Mouse (Mus musculus) hindbrain, embryonic 12.5 days (tissue): ENCODE data around the gene Cdh26. TPM values are rescaled to one million over a fixed set of nuclear protein-coding genes. Genes with fewer than 3 reads are reported as not detected.

Experiments
- ATAC-seq: fragments of 200-750 bp; cut with Nextera tagmentation; 2 replicates; pipeline ENCODE4 v1.8.0; 2017; ENCODE audit warnings: moderate TSS enrichment; ENCODE audit not compliant: low FRiP score
- H3K27ac ChIP-seq: fragments of 300-500 bp; sonication (generic); 2 replicates; pipeline ENCODE4 v1.5.1; 2016; ENCODE audit warnings: mild to moderate bottlenecking
- H3K27me3 ChIP-seq: fragments of 300-500 bp; sonication (generic); 2 replicates; pipeline ENCODE4 v1.6.1; 2016; ENCODE audit warnings: mild to moderate bottlenecking
- H3K36me3 ChIP-seq: fragments of 300-500 bp; sonication (generic); 2 replicates; pipeline ENCODE4 v1.6.1; 2016; ENCODE audit warnings: mild to moderate bottlenecking
- H3K4me1 ChIP-seq: fragments of 300-500 bp; sonication (generic); 2 replicates; pipeline ENCODE4 v1.6.1; 2016
- H3K4me2 ChIP-seq: fragments of 300-500 bp; sonication (generic); replicated peaks from 2 replicates; pipeline ENCODE4 v1.6.1; 2016; ENCODE audit warnings: mild to moderate bottlenecking
- H3K4me3 ChIP-seq: fragments of 300-500 bp; sonication (generic); 2 replicates; pipeline ENCODE4 v1.5.1; 2016; ENCODE audit warnings: mild to moderate bottlenecking
- H3K9ac ChIP-seq: fragments of 300-500 bp; sonication (generic); 2 replicates; pipeline ENCODE4 v1.6.1; 2016; ENCODE audit warnings: mild to moderate bottlenecking, moderate library complexity
- H3K9me3 ChIP-seq: fragments of 300-500 bp; sonication (generic); replicated peaks from 2 replicates; pipeline ENCODE4 v1.6.1; 2016; ENCODE audit warnings: mild to moderate bottlenecking
- WGBS: fragments of 180-500 bp; shearing (Covaris S2); methylation state at CpG from one replicate; pipeline ENCODE4 v1.1.7; 2016; 5-methylcytosine and 5-hydroxymethylcytosine counted together
- polyA plus RNA-seq: library from polyadenylated mRNA; unstranded; fragments of >200 nt; fragmentation: Nextera tagmentation; extraction: Ambion mirVana; gene quantifications from 2 replicates; pipeline ENCODE4 v1.2.1, GENCODE M21; 2016

Cdh26 gene
- polyA plus RNA-seq, 1 experiment from 2014 or later = 0.06 TPM

DNA sequence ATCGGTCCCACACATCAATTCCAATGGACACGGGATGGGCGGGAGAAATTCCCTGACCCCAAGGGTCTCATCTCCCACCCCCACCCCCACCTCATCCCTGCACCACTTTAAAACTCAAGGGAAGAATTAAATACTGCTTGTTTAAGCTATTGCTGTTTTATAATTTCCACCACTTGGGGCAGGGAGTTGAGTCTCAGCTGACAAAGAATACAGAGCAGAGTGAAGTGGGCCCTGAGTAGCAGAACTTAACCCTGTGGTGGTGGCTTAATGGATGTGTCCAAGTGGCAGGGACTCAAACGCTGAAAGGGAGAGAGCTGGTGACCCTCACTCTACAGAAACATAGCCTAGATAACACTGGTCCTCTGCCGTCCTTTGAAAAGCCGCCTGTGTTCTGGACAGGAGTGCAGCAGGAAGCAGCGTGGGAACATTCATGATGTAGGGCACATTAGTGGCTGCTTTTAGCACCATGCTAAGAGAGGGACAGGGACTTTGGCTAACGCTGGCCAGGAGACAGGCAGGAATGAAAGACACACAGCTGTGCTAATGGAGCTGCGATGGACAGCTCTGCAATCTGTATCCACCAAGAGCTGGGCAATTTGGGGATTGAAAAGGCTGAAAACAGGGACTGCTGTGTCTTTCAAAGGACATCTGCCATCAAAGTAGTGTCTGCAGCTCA is 60.1 kb downstream of the Cdh26 start:
- no peaks in the 10 kb centered on the region for H3K27me3 ChIP-seq
- peaks cover 5% of the 10 kb centered on the region for H3K4me1 ChIP-seq
- no peak for ATAC-seq
- no peak overlapping the region for H3K27ac ChIP-seq
- WGBS = 58% methylated on average over 9 of the region's 9 CpGs
- H3K9ac ChIP-seq = no peak overlapping the region
- no peaks in the 10 kb centered on the region for H3K36me3 ChIP-seq
- H3K4me3 ChIP-seq = no peak overlapping the region
- no peak overlapping the region for H3K4me2 ChIP-seq
- H3K9me3 ChIP-seq = no peaks in the 10 kb centered on the region

DNA sequence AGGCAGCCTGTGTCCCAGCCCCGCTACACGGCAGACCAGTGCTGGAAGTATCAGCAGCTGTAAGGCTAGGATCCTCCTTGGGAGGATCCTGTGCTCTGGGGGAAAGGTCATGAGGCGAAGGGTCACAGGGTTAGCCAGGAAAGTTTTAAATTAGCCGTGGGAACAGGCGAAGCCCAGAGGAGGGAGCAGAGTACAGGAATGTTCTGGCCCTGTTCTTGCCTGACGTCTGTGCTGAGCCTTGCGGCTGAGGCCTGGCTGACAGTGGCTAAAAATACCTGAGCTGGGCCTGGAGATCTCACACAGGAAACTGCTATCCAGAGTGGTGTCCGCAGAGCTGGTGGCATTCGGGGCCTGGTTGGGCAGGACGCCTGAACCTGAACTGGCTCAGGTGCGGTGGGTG is 63.7 kb downstream of the Cdh26 start:
- H3K27me3 ChIP-seq = no peaks in the 10 kb centered on the region
- no peak overlapping the region for H3K4me2 ChIP-seq
- no peak overlapping the region for H3K27ac ChIP-seq
- 61% methylated on average over 11 of the region's 11 CpGs for WGBS
- no peak overlapping the region for H3K4me3 ChIP-seq
- H3K9me3 ChIP-seq = no peaks in the 10 kb centered on the region
- no peak for ATAC-seq
- H3K9ac ChIP-seq = no peak overlapping the region
- H3K36me3 ChIP-seq = no peaks in the 10 kb centered on the region
- peaks cover 5% of the 10 kb centered on the region for H3K4me1 ChIP-seq

DNA sequence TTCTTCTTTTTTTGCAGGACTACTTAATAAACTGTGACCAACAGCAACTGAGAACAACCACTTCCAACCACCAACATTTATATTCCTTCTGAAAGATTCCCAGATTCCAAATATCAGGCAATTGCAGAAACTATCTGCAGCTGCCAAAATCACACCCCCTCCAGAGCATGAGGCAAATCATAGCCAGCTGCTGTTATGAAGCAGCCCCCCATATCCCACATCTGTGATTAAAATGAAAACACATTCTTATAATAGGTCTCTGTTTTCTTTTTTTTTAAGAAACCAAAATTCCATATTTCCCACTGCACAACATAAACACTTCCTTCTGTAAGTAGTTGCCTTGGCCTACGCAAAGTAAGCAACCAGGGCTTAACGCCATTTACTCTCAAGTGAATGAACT is 65.5 kb downstream of the Cdh26 start:
- Histone ChIP-seq H3K36me3 (no peaks in the 10 kb centered on the region), H3K4me3 (no peak overlapping the region), H3K4me1 (peaks cover under 1% of the 10 kb centered on the region), H3K27me3 (no peaks in the 10 kb centered on the region), H3K27ac (no peak overlapping the region), H3K4me2 (no peak overlapping the region), H3K9ac (no peak overlapping the region), H3K9me3 (peaks cover 6% of the 10 kb centered on the region; the same call in 1 of the 2 replicates)
- no peak for ATAC-seq
- WGBS = 89% methylated on average over 2 of the region's 2 CpGs

DNA sequence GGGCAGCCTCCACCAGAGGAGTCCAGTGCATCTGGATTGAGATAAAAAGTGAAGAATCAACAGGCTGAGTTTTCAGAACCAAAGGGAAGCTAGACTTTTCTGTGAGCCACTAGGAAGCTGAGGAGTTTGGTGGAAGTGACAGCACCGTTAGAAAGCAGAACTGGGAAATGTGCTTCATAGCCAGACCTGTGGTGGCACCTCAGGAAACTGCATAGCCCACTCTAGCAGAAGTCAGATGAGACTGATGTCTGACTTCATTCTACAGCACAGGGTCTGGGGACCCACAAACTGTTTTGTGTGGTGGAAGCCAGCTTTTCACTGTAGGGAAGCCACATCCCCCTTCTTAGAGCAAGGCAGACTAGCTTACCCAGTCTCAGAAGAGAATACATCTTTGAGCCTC is 67.6 kb downstream of the Cdh26 start:
- Histone ChIP-seq H3K4me2 (no peak overlapping the region), H3K9me3 (peaks cover 6% of the 10 kb centered on the region; the same call in 1 of the 2 replicates), H3K9ac (no peak overlapping the region), H3K4me3 (no peak overlapping the region), H3K27me3 (no peaks in the 10 kb centered on the region), H3K27ac (no peak overlapping the region), H3K4me1 (no peaks in the 10 kb centered on the region; the same call in 1 of the 2 replicates), H3K36me3 (no peaks in the 10 kb centered on the region)
- WGBS = 75% methylated on average over 1 of the region's 1 CpGs
- no peak for ATAC-seq

DNA sequence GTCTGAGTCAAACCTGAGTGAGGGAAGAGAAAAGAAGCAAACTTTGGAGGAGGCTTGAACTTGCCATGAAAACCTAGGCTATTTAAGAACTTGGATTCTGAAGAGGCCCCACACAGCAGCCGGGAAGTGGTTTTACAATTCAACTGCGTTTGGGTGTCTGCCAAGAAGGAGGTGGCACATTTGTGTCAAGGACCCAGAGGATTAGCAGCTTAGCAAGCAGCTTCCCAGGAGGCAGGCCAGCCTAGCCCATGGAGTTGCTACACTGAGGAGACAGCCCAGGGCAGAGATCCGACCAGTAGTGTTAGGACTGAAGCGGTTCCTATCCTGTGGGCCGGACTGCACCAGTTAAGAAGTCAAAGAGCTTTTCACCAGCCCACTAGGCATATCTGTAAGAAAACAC is 68.1 kb downstream of the Cdh26 start:
- no peak overlapping the region for H3K4me2 ChIP-seq
- H3K27me3 ChIP-seq = no peaks in the 10 kb centered on the region
- no peak overlapping the region for H3K4me3 ChIP-seq
- H3K9me3 ChIP-seq = peaks cover 6% of the 10 kb centered on the region; the same call in 1 of the 2 replicates
- no peaks in the 10 kb centered on the region for H3K36me3 ChIP-seq
- no peak overlapping the region for H3K9ac ChIP-seq
- no peaks in the 10 kb centered on the region; the same call in 1 of the 2 replicates for H3K4me1 ChIP-seq
- WGBS = 59% methylated on average over 5 of the region's 5 CpGs
- ATAC-seq = no peak
- H3K27ac ChIP-seq = no peak overlapping the region

DNA sequence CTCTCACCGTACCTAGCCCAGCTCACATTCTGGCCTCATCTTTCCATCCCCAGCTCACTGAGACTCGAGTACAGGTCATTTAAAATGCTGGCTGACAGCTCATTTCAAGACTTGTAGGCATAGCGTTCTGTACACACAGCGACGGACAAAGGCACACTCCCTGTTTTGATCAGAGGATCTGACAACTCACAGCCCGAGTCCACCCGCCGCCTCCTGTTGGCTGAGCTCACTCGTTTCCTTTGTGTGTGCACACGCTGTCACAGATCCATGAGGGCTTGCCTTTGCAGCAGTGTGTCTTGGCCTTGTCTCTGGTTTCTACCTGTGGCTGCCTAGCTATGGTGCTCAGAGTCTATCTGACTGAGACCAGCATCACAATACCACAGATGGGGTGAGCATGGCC is 72.1 kb downstream of the Cdh26 start:
- ATAC-seq = no peak
- no peaks in the 10 kb centered on the region for H3K4me1 ChIP-seq
- no peak overlapping the region for H3K9ac ChIP-seq
- H3K36me3 ChIP-seq = no peaks in the 10 kb centered on the region
- peaks cover 6% of the 10 kb centered on the region; the same call in 1 of the 2 replicates for H3K9me3 ChIP-seq
- H3K4me3 ChIP-seq = no peak overlapping the region
- H3K4me2 ChIP-seq = no peak overlapping the region
- 69% methylated on average over 10 of the region's 10 CpGs for WGBS
- H3K27ac ChIP-seq = no peak overlapping the region
- no peaks in the 10 kb centered on the region for H3K27me3 ChIP-seq

DNA sequence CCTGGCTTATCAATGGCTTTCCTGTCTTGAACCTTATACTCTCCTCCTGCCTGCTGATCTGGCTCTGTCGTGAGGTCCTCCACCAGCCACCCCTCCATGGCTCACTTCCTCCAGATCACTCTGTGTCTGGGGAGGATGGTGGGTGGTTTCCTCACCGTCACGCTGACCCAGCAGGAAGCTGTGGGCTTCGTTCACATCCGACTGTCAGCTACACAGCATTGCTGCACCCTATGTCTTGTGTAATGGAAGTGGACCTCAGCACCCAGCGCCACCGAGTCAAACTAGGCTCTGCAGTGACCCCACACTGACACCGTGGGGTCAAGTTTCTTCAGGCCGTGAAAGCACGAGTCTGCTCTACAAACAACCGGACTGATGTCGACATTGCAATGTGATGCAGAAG is 75.7 kb downstream of the Cdh26 start:
- Histone ChIP-seq H3K36me3 (no peaks in the 10 kb centered on the region), H3K4me2 (no peak overlapping the region), H3K4me3 (no peak overlapping the region), H3K9ac (no peak overlapping the region), H3K9me3 (no peaks in the 10 kb centered on the region), H3K4me1 (no peaks in the 10 kb centered on the region), H3K27me3 (0 out of 2 replicates have a peak, but pooled peaks cover 4% of the 10 kb centered on the region), H3K27ac (no peak overlapping the region)
- 63% methylated on average over 12 of the region's 12 CpGs for WGBS
- no peak for ATAC-seq

DNA sequence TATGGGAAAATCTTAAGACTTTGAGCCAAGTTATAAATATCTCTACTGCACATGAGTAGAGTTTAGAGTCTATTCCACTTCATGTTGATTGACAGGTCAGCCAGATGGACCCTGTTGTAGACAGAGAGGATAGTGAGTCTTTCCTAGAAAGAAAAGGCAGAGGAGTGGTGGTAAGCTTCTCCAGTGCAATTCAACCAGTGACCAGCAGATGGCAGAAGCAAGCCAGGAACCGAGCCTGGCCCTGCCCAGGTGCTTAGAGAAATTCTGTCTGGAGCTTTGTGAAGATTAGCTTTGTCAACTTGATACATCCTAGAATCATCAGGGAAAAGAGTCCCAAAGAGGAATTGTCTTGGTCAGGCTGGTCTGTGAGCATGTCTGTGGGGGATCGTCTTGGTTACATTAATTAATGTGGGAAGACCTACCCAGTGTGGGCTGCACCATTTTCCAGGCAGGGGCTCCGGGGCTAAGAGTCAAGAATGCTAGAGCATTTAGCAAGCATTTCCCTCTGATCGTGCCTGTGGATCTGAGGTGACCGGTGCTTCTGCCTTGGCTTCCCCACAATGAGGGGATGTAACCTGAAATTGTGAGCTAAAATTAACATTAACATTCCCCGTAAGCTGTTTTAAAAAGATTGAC is 77.2 kb downstream of the Cdh26 start:
- Histone ChIP-seq H3K9me3 (no peaks in the 10 kb centered on the region), H3K9ac (no peak overlapping the region), H3K27me3 (0 out of 2 replicates have a peak, but pooled peaks cover 4% of the 10 kb centered on the region), H3K4me1 (no peaks in the 10 kb centered on the region), H3K27ac (no peak overlapping the region), H3K4me3 (no peak overlapping the region), H3K4me2 (no peak overlapping the region), H3K36me3 (no peaks in the 10 kb centered on the region)
- peak; percentile 74 for ATAC-seq
- WGBS = 47% methylated on average over 6 of the region's 6 CpGs

DNA sequence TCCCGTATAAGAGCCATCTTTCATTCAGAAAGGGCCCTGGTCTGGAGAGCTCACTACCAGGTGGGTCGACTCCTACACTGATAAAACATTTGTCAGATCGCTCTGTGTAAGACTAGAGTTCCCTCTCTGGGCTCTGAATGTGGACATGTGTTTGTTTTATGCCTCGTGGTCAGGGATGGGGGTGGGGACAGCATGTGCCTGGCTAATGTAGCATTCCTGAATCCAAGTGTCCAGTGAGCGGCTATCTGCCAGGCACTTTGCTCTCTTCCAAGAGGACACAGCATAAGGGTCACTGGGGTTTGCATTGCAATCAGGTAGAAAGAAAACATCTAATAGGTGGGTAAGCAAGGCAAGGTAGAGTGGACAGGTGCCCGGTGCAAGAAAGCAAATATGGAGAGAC is 77.9 kb downstream of the Cdh26 start:
- no peak overlapping the region for H3K4me2 ChIP-seq
- 78% methylated on average over 6 of the region's 6 CpGs for WGBS
- H3K9me3 ChIP-seq = no peaks in the 10 kb centered on the region
- no peaks in the 10 kb centered on the region for H3K36me3 ChIP-seq
- ATAC-seq = no peak
- H3K27ac ChIP-seq = no peak overlapping the region
- no peak overlapping the region for H3K4me3 ChIP-seq
- H3K9ac ChIP-seq = no peak overlapping the region
- 0 out of 2 replicates have a peak, but pooled peaks cover 4% of the 10 kb centered on the region for H3K27me3 ChIP-seq
- no peaks in the 10 kb centered on the region for H3K4me1 ChIP-seq

DNA sequence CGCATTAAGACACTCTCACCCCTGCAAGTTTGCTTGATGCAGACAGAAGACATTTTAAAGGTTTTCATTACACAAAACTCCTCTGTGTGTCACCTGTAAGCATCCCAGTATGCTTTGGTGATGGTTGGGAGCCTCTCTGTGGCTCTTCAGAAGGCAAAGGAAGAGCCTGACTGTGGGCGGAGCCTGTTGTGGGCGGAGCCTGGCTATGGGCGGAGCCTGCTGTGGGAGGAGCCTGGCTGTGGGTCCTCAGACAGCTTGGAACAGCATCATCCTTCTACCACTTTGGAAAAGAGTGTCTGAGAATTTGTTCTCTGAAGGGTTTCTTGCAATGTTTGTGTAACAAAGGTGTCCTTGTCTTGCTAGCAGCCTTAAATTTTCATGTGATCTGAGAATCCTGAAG is 82.7 kb downstream of the Cdh26 start:
- no peak for ATAC-seq
- Histone ChIP-seq H3K27ac (no peak overlapping the region), H3K4me1 (0 out of 2 replicates have a peak, but pooled peaks cover 2% of the 10 kb centered on the region), H3K4me2 (no peak overlapping the region), H3K36me3 (no peaks in the 10 kb centered on the region), H3K9me3 (no peaks in the 10 kb centered on the region), H3K9ac (no peak overlapping the region), H3K4me3 (no peak overlapping the region), H3K27me3 (0 out of 2 replicates have a peak, but pooled peaks cover 4% of the 10 kb centered on the region)
- WGBS = 75% methylated on average over 4 of the region's 4 CpGs

DNA sequence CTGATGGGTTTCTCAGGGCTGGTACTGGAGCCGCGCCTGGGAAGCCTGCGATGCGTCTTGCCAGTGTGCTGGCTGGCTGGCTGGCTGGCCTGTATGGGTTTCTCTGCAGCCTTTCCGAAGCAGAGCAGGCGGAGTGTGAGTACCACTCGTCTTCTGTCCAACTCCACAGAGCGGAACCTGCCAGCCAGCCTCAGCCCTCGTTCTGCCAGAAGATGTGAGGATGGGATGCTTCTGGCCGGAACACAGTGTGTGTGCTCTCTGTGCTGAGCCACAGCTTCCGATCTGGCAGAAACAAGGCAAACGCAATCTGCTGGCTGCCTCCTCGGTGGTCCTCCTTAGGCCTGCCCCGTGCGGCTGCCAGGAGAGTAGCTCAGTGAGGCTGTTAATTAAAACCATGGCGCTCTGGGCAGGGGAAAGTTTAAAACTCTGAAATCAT is 83.3 kb downstream of the Cdh26 start:
- ATAC-seq = no peak
- Histone ChIP-seq H3K4me1 (0 out of 2 replicates have a peak, but pooled peaks cover 2% of the 10 kb centered on the region), H3K4me2 (no peak overlapping the region), H3K36me3 (no peaks in the 10 kb centered on the region), H3K4me3 (no peak overlapping the region), H3K27me3 (0 out of 2 replicates have a peak, but pooled peaks cover under 1% of the 10 kb centered on the region), H3K9me3 (no peaks in the 10 kb centered on the region), H3K9ac (no peak overlapping the region), H3K27ac (0 out of 2 replicates have a peak overlapping the region, but pooled peaks have one; percentile 13)
- WGBS = 62% methylated on average over 16 of the region's 16 CpGs

DNA sequence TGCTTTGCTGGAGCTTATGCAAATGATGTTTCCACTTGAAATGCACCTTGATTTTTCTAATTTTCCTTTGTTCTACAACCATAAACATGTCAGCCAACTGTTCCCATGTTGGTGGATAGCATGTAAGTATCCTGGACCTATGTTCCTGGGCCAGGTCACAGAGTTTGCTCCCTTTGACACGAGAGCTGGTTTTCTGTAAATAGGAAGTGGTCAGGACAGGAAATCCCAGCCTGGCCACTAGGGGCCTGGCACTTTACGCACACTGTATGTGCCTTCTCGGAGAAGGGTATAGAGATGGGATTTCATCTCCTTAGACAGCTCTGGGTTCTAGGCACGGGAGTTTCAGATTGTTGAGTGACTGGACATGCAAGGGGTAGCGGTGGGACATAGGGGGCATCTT is 86.1 kb downstream of the Cdh26 start:
- no peaks in the 10 kb centered on the region for H3K27me3 ChIP-seq
- ATAC-seq = no peak
- H3K4me1 ChIP-seq = 0 out of 2 replicates have a peak, but pooled peaks cover 2% of the 10 kb centered on the region
- no peak overlapping the region for H3K27ac ChIP-seq
- 77% methylated on average over 5 of the region's 5 CpGs for WGBS
- no peaks in the 10 kb centered on the region for H3K9me3 ChIP-seq
- no peak overlapping the region for H3K9ac ChIP-seq
- H3K4me3 ChIP-seq = no peak overlapping the region
- no peaks in the 10 kb centered on the region for H3K36me3 ChIP-seq
- no peak overlapping the region for H3K4me2 ChIP-seq
